Mouse (Mus musculus) heart, embryonic 14.5 days (tissue): Measurements from ENCODE around the gene Sh3d19. TPM values are rescaled to one million over a fixed set of nuclear protein-coding genes. Genes with fewer than 3 reads are reported as not detected.

Experiments
- ATAC-seq: fragments of 200-750 bp; cut with Nextera tagmentation; 2 replicates; pipeline ENCODE4 v1.8.0; 2017; ENCODE audit warnings: low read depth, moderate TSS enrichment; ENCODE audit not compliant: insufficient number of reproducible peaks, insufficient read depth, low FRiP score
- H3K27ac ChIP-seq, 2 experiments: fragments of 200-500 bp in 1 of 2; fragments of 300-500 bp in 1 of 2; sonication (generic) in 1 of 2; replicated peaks in 1 of 2; 2 replicates each; pipeline ENCODE4 v1.5.1; 2012 to 2014; ENCODE audit warnings: low read depth in 2 of 2, low read length in 2 of 2, control low read depth in 1 of 2, mild to moderate bottlenecking in 1 of 2, mixed read lengths in 1 of 2; ENCODE audit not compliant: control insufficient read depth in 1 of 2, insufficient read depth in 1 of 2
- H3K27me3 ChIP-seq: fragments of 300-500 bp; sonication (generic); 2 replicates; pipeline ENCODE4 v1.6.1; 2014; ENCODE audit warnings: mild to moderate bottlenecking, low read length, control low read depth; ENCODE audit not compliant: control insufficient read depth, insufficient read depth
- H3K36me3 ChIP-seq: fragments of 300-500 bp; sonication (generic); 2 replicates; pipeline ENCODE4 v1.6.1; 2014; ENCODE audit warnings: mild to moderate bottlenecking, control low read depth, low read length, mixed read lengths; ENCODE audit not compliant: control insufficient read depth, insufficient read depth
- H3K4me1 ChIP-seq, 2 experiments: fragments of 200-500 bp in 1 of 2; fragments of 300-500 bp in 1 of 2; sonication (generic) in 1 of 2; 2 replicates each; pipeline ENCODE4 v1.6.1; 2012 to 2014; ENCODE audit warnings: low read length in 2 of 2, control low read depth in 1 of 2, mixed read lengths in 1 of 2; ENCODE audit not compliant: control insufficient read depth in 2 of 2, insufficient read depth in 2 of 2
- H3K4me2 ChIP-seq: fragments of 300-500 bp; sonication (generic); 2 replicates; pipeline ENCODE4 v1.6.1; 2014; ENCODE audit warnings: mild to moderate bottlenecking, low read length
- H3K4me3 ChIP-seq, 2 experiments: fragments of 200-500 bp in 1 of 2; fragments of 300-500 bp in 1 of 2; sonication (generic) in 1 of 2; 2 replicates each; pipeline ENCODE4 v1.5.1; 2012 to 2014; ENCODE audit warnings: low read length in 2 of 2, mild to moderate bottlenecking in 2 of 2, control low read depth in 1 of 2, low read depth in 1 of 2, moderate library complexity in 1 of 2; ENCODE audit not compliant: control insufficient read depth in 1 of 2, insufficient read depth in 1 of 2
- H3K9ac ChIP-seq: fragments of 300-500 bp; sonication (generic); 2 replicates; pipeline ENCODE4 v1.6.1; 2014; ENCODE audit warnings: mild to moderate bottlenecking, low read length
- H3K9me3 ChIP-seq: fragments of 300-500 bp; sonication (generic); 2 replicates; pipeline ENCODE4 v1.6.1; 2016; ENCODE audit warnings: low read length, control low read depth; ENCODE audit not compliant: control insufficient read depth
- WGBS: fragments of 180-500 bp; shearing (Covaris S2); extraction: QIAGEN DNeasy Blood & Tissue Kit; methylation state at CpG from one replicate; pipeline ENCODE4 v1.1.7; 2014; 5-methylcytosine and 5-hydroxymethylcytosine counted together
- polyA plus RNA-seq: library from polyadenylated mRNA; unstranded; fragments of >200 nt; fragmentation: Nextera tagmentation; extraction: Ambion mirVana; gene quantifications from 2 replicates; pipeline ENCODE4 v1.2.1, GENCODE M21; 2014

Sh3d19 gene
- polyA plus RNA-seq, 1 experiment from 2014 or later, result 17.6 TPM

- H3K4me1 ChIP-seq, result no peaks in the 10 kb centered on the region
- ATAC-seq, result no peak
These were observed 86.7 kb downstream of the Sh3d19 start for GRCm38 (mm10) chr3:86057436-86058095.

GRCm38 (mm10) chr3:86069646-86070250 is 98.8 kb downstream of the Sh3d19 start:
- Histone ChIP-seq H3K27me3 (no peaks in the 10 kb centered on the region), H3K4me3 (no peak overlapping the region), H3K4me2 (no peak overlapping the region), H3K9ac (no peak overlapping the region), H3K27ac (no peak overlapping the region), H3K9me3 (no peaks in the 10 kb centered on the region), H3K4me1 (no peaks in the 10 kb centered on the region), H3K36me3 (no peaks in the 10 kb centered on the region)
- 87% methylated on average over 11 of the region's 11 CpGs for WGBS
- no peak for ATAC-seq

More at GRCm38 (mm10) chr3:86057436-86058095, 86.7 kb downstream of the Sh3d19 start:
- WGBS, result 74% methylated on average over 6 of the region's 6 CpGs
- no peak overlapping the region for H3K27ac ChIP-seq
- no peak overlapping the region for H3K9ac ChIP-seq
- no peak overlapping the region for H3K4me2 ChIP-seq
- H3K27me3 ChIP-seq, result no peaks in the 10 kb centered on the region
- H3K4me3 ChIP-seq, result no peak overlapping the region
- no peaks in the 10 kb centered on the region for H3K9me3 ChIP-seq
- no peaks in the 10 kb centered on the region for H3K36me3 ChIP-seq

GRCm38 (mm10) chr3:86070799-86071198 is 99.9 kb downstream of the Sh3d19 start:
- Histone ChIP-seq H3K4me2 (no peak overlapping the region), H3K9me3 (no peaks in the 10 kb centered on the region), H3K27ac (no peak overlapping the region), H3K9ac (no peak overlapping the region), H3K4me3 (no peak overlapping the region), H3K27me3 (no peaks in the 10 kb centered on the region), H3K36me3 (no peaks in the 10 kb centered on the region), H3K4me1 (no peaks in the 10 kb centered on the region)
- no peak for ATAC-seq
- 88% methylated on average over 7 of the region's 7 CpGs for WGBS

GRCm38 (mm10) chr3:86072066-86072465 is 101.2 kb downstream of the Sh3d19 start:
- Histone ChIP-seq H3K27me3 (no peaks in the 10 kb centered on the region), H3K4me2 (no peak overlapping the region), H3K9ac (no peak overlapping the region), H3K4me3 (no peak overlapping the region), H3K36me3 (no peaks in the 10 kb centered on the region), H3K9me3 (no peaks in the 10 kb centered on the region), H3K27ac (no peak overlapping the region), H3K4me1 (no peaks in the 10 kb centered on the region; a peak in 1 of 4 replicates)
- WGBS, result 81% methylated on average over 3 of the region's 3 CpGs
- no peak for ATAC-seq

- no peaks in the 10 kb centered on the region for H3K9me3 ChIP-seq
- WGBS, result 81% methylated on average over 5 of the region's 5 CpGs
- H3K27me3 ChIP-seq, result no peaks in the 10 kb centered on the region
- no peaks in the 10 kb centered on the region; a peak in 1 of 4 replicates for H3K4me1 ChIP-seq
- H3K4me3 ChIP-seq, result no peak overlapping the region
- no peak overlapping the region for H3K9ac ChIP-seq
- no peak overlapping the region for H3K4me2 ChIP-seq
- no peaks in the 10 kb centered on the region for H3K36me3 ChIP-seq
- ATAC-seq, result no peak
- H3K27ac ChIP-seq, result no peak overlapping the region
These were observed 102.0 kb downstream of the Sh3d19 start for GRCm38 (mm10) chr3:86072889-86073288.

- Histone ChIP-seq H3K4me1 (no peaks in the 10 kb centered on the region; a peak in 1 of 4 replicates), H3K36me3 (no peaks in the 10 kb centered on the region), H3K4me2 (no peak overlapping the region), H3K4me3 (no peak overlapping the region), H3K27ac (no peak overlapping the region), H3K27me3 (no peaks in the 10 kb centered on the region), H3K9ac (no peak overlapping the region), H3K9me3 (no peaks in the 10 kb centered on the region)
- ATAC-seq, result no peak
- 90% methylated on average over 5 of the region's 5 CpGs for WGBS
These were observed 104.7 kb downstream of the Sh3d19 start for GRCm38 (mm10) chr3:86075593-86075992.

GRCm38 (mm10) chr3:86076511-86077283 is 105.8 kb downstream of the Sh3d19 start:
- WGBS, result 45% methylated on average over 14 of the region's 14 CpGs
- no peaks in the 10 kb centered on the region for H3K27me3 ChIP-seq
- H3K9ac ChIP-seq, result no peak overlapping the region
- H3K4me1 ChIP-seq, result no peaks in the 10 kb centered on the region; a peak in 1 of 4 replicates
- H3K4me2 ChIP-seq, result no peak overlapping the region
- H3K27ac ChIP-seq, result no peak overlapping the region
- no peak for ATAC-seq
- H3K4me3 ChIP-seq, result no peak overlapping the region
- H3K36me3 ChIP-seq, result no peaks in the 10 kb centered on the region
- H3K9me3 ChIP-seq, result no peaks in the 10 kb centered on the region
